Mouse (Mus musculus): Measurements from ENCODE around the gene Kcnh7. TPM values are rescaled to one million over a fixed set of nuclear protein-coding genes. Genes with fewer than 3 reads are reported as not detected.
"Not testable (repeated sequence)": the region's sequence is repeated elsewhere in the genome, so short reads cannot be mapped to it uniquely, and the experiment has no call there.

The Kcnh7 gene
- polyA plus RNA-seq, 1 experiment = not detected

GRCm38 (mm10) chr2:62715260-62715659, 468.8 kb downstream of the Kcnh7 start:
- TF ChIP-seq USF1 (IDR thresholded peaks at IDR 0.05; ENCODE audit: low read depth) = no peak
- no peak for TF ChIP-seq CEBPB (IDR thresholded peaks at IDR 0.05; ENCODE audit: low read depth)
- TF ChIP-seq CTCF (IDR thresholded peaks at IDR 0.05; ENCODE audit: control insufficient read depth, insufficient read depth, insufficient read length) = no peak
- Histone ChIP-seq H3K27me3 (ENCODE audit: control insufficient read depth, insufficient read depth, insufficient read length) (no peaks in the 10 kb centered on the region), H3K36me3 (ENCODE audit: control insufficient read depth, insufficient read depth) (no peaks in the 10 kb centered on the region), H3K79me3 (ENCODE audit: low read depth) (no peaks in the 10 kb centered on the region), H3K79me2 (ENCODE audit: control insufficient read depth, insufficient read depth) (no peaks in the 10 kb centered on the region), H3ac (ENCODE audit: control insufficient read depth, insufficient read length, low read depth) (no peak overlapping the region), H3K4me3 (ENCODE audit: insufficient read depth, poor library complexity, severe bottlenecking) (no peak overlapping the region)

DNA sequence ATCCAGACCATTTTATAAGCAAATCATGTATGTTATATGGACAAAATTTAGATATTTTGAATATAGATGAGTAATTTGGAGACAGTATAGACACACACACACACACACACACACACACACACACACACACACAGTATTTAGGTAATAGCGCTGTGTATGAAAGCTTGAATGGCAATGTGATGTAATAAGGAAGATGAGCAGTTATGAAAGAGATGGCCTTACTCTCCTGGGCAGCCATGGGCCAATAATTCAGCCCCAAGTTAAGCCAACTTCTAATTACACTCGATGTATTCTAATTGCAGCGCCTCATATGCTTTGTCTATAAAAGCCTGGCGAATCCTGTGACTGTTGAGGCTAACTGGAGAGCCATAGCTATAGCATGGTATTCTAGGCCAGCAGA, 469.7 kb downstream of the Kcnh7 start:
- not testable (repeated sequence) for H3K27me3 ChIP-seq (ENCODE audit: control insufficient read depth, insufficient read depth, insufficient read length)

GRCm38 (mm10) chr2:62709633-62710032, 474.5 kb downstream of the Kcnh7 start:
- no peaks in the 10 kb centered on the region for H3K79me2 ChIP-seq (ENCODE audit: control insufficient read depth, insufficient read depth)

More for the DNA sequence above, 469.7 kb downstream of the Kcnh7 start:
- not testable (repeated sequence) for H3K79me3 ChIP-seq (ENCODE audit: low read depth); H3ac ChIP-seq (ENCODE audit: control insufficient read depth, insufficient read length, low read depth); H3K79me2 ChIP-seq (ENCODE audit: control insufficient read depth, insufficient read depth); H3K36me3 ChIP-seq (ENCODE audit: control insufficient read depth, insufficient read depth); H3K4me3 ChIP-seq (ENCODE audit: insufficient read depth, poor library complexity, severe bottlenecking)

DNA sequence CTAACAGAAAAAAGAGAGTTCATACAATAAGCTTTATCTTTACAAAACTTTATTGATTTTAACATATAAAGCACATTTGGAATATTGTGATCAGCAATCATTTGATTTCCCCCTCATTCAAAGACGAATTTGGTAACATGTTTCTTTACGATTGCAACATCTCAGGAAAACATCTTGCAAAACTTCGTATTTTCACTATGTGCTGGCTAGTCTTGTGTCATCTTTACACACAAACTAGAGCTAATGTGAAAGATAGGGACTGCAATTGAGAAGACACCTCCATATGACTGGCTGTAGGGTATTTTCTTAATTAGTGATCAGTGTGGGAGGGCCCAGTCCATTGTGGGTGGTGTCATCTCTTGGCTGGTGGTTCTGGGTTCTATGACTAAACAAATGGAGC, 477.8 kb downstream of the Kcnh7 start:
- no peaks in the 10 kb centered on the region for H3K27me3 ChIP-seq (ENCODE audit: control insufficient read depth, insufficient read depth, insufficient read length)
- H3K36me3 ChIP-seq (ENCODE audit: control insufficient read depth, insufficient read depth) = no peaks in the 10 kb centered on the region
- TF ChIP-seq MYOD1 (IDR thresholded peaks at IDR 0.05; ENCODE audit: control insufficient read depth, insufficient read length, low read depth) (no peak), MYOG (IDR thresholded peaks at IDR 0.05; ENCODE audit: control insufficient read depth, extremely low read depth, insufficient read length) (no peak), CTCF (IDR thresholded peaks at IDR 0.05; ENCODE audit: control insufficient read depth, insufficient read depth, insufficient read length) (no peak), CEBPB (IDR thresholded peaks at IDR 0.05; ENCODE audit: low read depth) (no peak), MAX (IDR thresholded peaks at IDR 0.05) (no peak), USF1 (IDR thresholded peaks at IDR 0.05; ENCODE audit: low read depth) (no peak), FOSL1 (IDR thresholded peaks at IDR 0.05; ENCODE audit: insufficient read depth, low read length, poor library complexity, severe bottlenecking) (no peak)
- H3K79me3 ChIP-seq (ENCODE audit: low read depth) = no peaks in the 10 kb centered on the region
- H3K79me2 ChIP-seq (ENCODE audit: control insufficient read depth, insufficient read depth) = no peaks in the 10 kb centered on the region
- H3ac ChIP-seq (ENCODE audit: control insufficient read depth, insufficient read length, low read depth) = no peak overlapping the region
- H3K4me3 ChIP-seq (ENCODE audit: insufficient read depth, poor library complexity, severe bottlenecking) = no peak overlapping the region

More at GRCm38 (mm10) chr2:62709633-62710032, 474.5 kb downstream of the Kcnh7 start:
- Histone ChIP-seq H3K79me3 (ENCODE audit: low read depth) (no peaks in the 10 kb centered on the region), H3ac (ENCODE audit: control insufficient read depth, insufficient read length, low read depth) (no peak overlapping the region), H3K36me3 (ENCODE audit: control insufficient read depth, insufficient read depth) (no peaks in the 10 kb centered on the region), H3K27me3 (ENCODE audit: control insufficient read depth, insufficient read depth, insufficient read length) (no peaks in the 10 kb centered on the region), H3K4me3 (ENCODE audit: insufficient read depth, poor library complexity, severe bottlenecking) (no peak overlapping the region)
- no peak for TF ChIP-seq MYOD1 (IDR thresholded peaks at IDR 0.05; ENCODE audit: control insufficient read depth, insufficient read length, low read depth)
- no peak for TF ChIP-seq CEBPB (IDR thresholded peaks at IDR 0.05; ENCODE audit: low read depth)
- TF ChIP-seq MYOG (IDR thresholded peaks at IDR 0.05; ENCODE audit: control insufficient read depth, extremely low read depth, insufficient read length) = no peak
- TF ChIP-seq MAX (IDR thresholded peaks at IDR 0.05) = no peak
- TF ChIP-seq CTCF (IDR thresholded peaks at IDR 0.05; ENCODE audit: control insufficient read depth, insufficient read depth, insufficient read length) = no peak
- no peak for TF ChIP-seq USF1 (IDR thresholded peaks at IDR 0.05; ENCODE audit: low read depth)
- TF ChIP-seq FOSL1 (IDR thresholded peaks at IDR 0.05; ENCODE audit: insufficient read depth, low read length, poor library complexity, severe bottlenecking) = no peak

GRCm38 (mm10) chr2:62685934-62686333, 498.2 kb downstream of the Kcnh7 start:
- TF ChIP-seq CEBPB (IDR thresholded peaks at IDR 0.05; ENCODE audit: low read depth) = no peak
- TF ChIP-seq MYOG (IDR thresholded peaks at IDR 0.05; ENCODE audit: control insufficient read depth, extremely low read depth, insufficient read length) = no peak
- TF ChIP-seq USF1 (IDR thresholded peaks at IDR 0.05; ENCODE audit: low read depth) = no peak
- no peak for TF ChIP-seq CTCF (IDR thresholded peaks at IDR 0.05; ENCODE audit: control insufficient read depth, insufficient read depth, insufficient read length)
- TF ChIP-seq FOSL1 (IDR thresholded peaks at IDR 0.05; ENCODE audit: insufficient read depth, low read length, poor library complexity, severe bottlenecking) = no peak
- no peak for TF ChIP-seq MYOD1 (IDR thresholded peaks at IDR 0.05; ENCODE audit: control insufficient read depth, insufficient read length, low read depth)
- TF ChIP-seq MAX (IDR thresholded peaks at IDR 0.05) = no peak
- no peaks in the 10 kb centered on the region for H3K27me3 ChIP-seq (ENCODE audit: control insufficient read depth, insufficient read depth, insufficient read length)
- H3K79me3 ChIP-seq (ENCODE audit: low read depth) = no peaks in the 10 kb centered on the region
- H3K79me2 ChIP-seq (ENCODE audit: control insufficient read depth, insufficient read depth) = no peaks in the 10 kb centered on the region
- no peak overlapping the region for H3K4me3 ChIP-seq (ENCODE audit: insufficient read depth, poor library complexity, severe bottlenecking)
- H3K36me3 ChIP-seq (ENCODE audit: control insufficient read depth, insufficient read depth) = no peaks in the 10 kb centered on the region
- H3ac ChIP-seq (ENCODE audit: control insufficient read depth, insufficient read length, low read depth) = no peak overlapping the region

DNA sequence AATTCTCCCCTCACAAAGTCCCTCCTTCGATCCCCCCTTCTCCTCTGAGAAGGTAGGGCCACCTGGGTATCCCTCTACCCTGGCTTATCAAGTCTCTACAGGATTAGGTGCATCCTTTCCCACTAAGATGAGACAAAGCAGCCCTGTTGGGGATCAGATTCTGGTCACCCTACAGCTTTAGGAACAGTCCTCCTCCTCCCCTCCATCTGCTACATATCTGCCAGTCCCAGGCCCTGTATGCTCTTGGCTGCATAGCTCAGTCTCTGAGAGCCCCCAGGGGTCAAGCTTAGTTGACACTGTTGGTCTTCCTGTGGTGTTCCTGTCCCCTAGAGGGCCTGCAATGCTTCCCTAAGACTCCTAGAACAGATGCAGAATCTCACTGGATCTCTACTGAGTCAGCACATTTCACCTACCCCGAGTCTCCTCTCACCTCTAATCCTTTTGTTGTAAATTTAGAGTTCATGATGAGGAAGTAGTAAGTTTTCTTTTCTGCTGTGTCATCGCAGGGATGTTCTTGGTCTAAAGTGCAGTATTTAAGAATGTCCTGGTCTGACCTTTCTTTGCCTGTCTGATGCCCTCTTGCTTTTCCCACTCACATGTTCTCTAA, 499.0 kb downstream of the Kcnh7 start:
- Histone ChIP-seq H3ac (ENCODE audit: control insufficient read depth, insufficient read length, low read depth) (no peak overlapping the region), H3K79me2 (ENCODE audit: control insufficient read depth, insufficient read depth) (no peaks in the 10 kb centered on the region), H3K4me3 (ENCODE audit: insufficient read depth, poor library complexity, severe bottlenecking) (no peak overlapping the region), H3K79me3 (ENCODE audit: low read depth) (no peaks in the 10 kb centered on the region), H3K36me3 (ENCODE audit: control insufficient read depth, insufficient read depth) (no peaks in the 10 kb centered on the region), H3K27me3 (ENCODE audit: control insufficient read depth, insufficient read depth, insufficient read length) (no peaks in the 10 kb centered on the region)
- TF ChIP-seq CEBPB (IDR thresholded peaks at IDR 0.05; ENCODE audit: low read depth) (no peak), FOSL1 (IDR thresholded peaks at IDR 0.05; ENCODE audit: insufficient read depth, low read length, poor library complexity, severe bottlenecking) (no peak), CTCF (IDR thresholded peaks at IDR 0.05; ENCODE audit: control insufficient read depth, insufficient read depth, insufficient read length) (no peak), MYOG (IDR thresholded peaks at IDR 0.05; ENCODE audit: control insufficient read depth, extremely low read depth, insufficient read length) (no peak), MAX (IDR thresholded peaks at IDR 0.05) (no peak), MYOD1 (IDR thresholded peaks at IDR 0.05; ENCODE audit: control insufficient read depth, insufficient read length, low read depth) (no peak), USF1 (IDR thresholded peaks at IDR 0.05; ENCODE audit: low read depth) (no peak)

All from C2C12 (cell line).